Mouse (Mus musculus) right cerebral cortex, adult 18-20 months (tissue): Measurements from ENCODE around the gene Abcd3.

Experiments
- DNase-seq: peaks from one replicate; pipeline ENCODE4 v3.0.0; 2022; ENCODE audit warnings: mixed read lengths

The Abcd3 gene

DNA sequence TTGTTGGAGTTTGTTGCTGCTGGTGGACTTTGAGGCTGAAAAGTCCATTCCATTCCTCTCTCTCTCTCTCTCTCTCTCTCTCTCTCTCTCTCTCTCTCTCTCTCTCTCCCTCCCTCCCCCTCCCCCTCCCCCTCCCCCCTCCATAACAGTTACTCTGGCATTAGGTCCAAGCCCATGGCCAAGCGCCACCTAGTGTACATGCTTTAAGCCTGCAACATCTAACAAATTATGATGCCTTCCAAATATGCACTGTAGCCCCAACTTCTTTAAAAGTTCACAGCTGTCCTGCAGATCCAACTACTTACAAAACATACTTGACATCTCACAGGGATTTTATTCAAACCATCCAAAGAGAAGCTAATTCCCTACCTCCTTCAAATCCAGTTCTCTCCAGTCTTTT, 77.6 kb downstream of the Abcd3 start:
- peak; percentile 30 for DNase-seq

DNA sequence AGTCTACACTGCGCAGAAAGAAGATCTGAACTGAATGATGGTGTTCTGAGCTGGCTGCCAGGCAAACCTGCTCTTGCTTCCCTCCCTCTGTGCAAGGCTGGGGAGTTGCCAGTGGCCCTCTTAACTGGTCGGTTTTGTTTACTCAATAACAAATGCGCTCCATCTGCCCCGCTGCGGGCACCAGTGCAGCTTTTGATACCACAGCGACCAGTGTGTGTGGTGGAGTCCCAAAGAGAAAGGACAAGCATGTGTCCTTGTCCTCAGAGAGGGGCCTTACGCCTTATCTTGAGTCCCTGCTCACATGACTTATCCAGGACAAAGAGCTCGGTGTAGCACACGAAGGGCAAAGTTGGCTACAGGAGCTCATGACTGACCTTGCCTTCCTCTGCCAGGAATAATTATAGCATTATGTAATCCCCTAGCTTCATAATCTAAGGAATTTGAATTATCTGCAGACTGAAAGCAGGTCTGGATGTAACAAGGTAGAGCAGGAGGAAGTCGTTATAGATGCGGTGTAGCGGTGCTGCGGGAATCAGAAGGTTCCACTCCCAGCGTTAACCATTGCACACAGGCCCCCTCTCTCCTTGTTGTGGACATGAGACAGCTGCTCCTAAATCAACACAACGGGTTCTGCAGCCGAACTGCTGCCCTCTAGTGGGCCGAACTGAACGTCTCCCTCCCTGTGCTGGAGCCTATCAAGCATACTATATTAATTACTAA, 78.9 kb downstream of the Abcd3 start:
- DNase-seq: peak; percentile 86

DNA sequence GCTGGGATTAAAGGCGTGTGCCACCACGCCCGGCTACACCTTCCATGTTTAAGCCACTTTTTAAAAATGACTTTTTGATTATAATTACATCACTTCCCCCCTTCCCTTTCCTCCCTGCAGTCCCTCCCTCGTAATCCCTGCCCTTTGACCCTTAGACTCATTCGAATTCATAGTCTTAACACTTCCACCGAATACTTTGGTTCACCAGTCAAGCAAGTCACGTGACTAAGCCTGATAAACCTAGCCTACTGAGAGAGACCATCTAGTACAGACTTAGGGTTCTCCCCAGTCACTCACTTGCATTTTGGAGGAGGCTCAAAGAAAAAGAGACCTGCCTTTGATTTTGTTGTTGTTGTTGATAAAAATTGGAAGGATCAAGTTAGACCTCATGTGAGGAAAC, 79.6 kb downstream of the Abcd3 start:
- no peak for DNase-seq

DNA sequence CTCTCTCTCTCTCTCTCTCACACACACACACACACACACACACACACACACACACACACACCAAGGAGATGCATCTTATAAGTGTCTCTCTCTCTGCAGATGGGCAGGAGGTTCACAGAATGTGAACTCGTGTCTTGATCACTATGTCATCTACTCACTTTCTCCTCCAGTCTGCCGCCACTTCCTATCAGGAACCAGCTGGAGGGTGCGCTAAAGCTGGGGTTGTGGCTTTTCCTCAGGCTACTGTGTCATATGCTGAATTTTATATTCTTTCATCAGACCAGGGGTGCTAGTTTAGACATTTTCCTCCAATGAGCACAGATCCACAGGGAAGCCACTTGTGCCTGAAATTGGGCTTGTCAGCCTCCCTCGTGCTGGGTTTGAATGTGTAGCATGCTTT, 85.4 kb downstream of the Abcd3 start:
- DNase-seq: no peak

DNA sequence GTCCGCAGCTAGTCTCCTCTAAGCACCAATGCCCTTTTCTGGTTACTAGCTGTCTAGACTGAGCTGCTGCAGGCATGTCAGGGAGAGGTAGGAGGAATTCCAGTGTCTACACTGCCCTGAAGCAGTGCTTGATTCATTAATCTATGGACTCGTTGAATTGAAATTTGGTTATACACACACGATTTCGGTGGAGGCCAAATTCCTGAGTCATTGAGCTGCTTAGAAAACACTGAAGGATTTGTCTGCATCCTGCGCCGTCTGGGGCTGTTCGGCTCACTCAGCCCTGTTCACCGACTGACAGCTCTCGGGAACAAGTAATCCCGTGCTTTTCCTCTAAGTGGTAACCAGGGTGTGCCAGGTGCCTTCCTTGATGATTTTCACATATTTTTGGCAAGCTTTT, 89.5 kb downstream of the Abcd3 start:
- DNase-seq: no peak

DNA sequence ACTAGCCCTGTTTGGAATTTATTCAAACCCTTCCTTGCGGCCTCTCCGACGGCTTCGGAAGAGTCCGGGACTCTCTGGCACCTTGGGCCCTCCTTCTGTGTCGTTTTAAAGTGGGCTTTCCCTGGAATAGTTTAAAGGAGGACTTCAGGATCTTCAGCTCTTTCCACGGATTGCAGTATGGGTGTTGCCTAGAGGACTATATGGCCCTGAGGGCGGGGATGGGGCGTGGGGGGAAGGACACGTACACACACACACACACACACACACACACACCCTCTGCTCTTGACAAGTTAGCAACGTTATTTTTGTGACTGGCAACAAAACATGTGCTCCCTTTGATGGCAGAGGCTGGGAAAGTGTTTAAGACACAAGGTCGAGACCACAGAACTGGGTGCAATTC, 90.5 kb downstream of the Abcd3 start:
- no peak for DNase-seq

DNA sequence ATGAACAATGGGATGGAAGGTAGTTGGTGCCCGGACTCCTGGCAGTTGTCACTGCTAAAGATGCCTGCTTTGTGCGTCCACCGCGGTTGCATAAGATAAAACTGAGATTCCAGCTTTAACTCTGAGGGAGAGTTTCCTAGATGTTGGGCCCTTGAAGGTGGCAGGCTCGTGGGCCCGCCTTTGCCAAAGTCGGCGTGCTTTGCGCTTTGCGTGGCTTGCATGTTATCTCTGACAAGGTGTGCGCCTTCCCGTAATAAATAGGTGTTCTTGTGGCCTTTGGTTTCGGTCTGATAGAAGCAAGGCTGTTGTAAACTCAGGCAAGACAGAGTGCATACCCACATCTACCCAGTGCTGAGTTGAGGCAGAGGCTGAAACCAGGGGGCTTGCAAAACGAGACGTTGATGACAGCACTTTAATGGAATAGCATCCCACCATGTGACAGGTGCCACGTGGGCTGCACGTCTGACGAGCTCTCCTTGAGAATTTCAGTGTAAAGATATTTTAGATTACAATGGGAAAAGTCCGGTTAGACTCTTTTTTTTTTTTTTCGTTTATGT, 91.1 kb downstream of the Abcd3 start:
- DNase-seq: peak; percentile 24

DNA sequence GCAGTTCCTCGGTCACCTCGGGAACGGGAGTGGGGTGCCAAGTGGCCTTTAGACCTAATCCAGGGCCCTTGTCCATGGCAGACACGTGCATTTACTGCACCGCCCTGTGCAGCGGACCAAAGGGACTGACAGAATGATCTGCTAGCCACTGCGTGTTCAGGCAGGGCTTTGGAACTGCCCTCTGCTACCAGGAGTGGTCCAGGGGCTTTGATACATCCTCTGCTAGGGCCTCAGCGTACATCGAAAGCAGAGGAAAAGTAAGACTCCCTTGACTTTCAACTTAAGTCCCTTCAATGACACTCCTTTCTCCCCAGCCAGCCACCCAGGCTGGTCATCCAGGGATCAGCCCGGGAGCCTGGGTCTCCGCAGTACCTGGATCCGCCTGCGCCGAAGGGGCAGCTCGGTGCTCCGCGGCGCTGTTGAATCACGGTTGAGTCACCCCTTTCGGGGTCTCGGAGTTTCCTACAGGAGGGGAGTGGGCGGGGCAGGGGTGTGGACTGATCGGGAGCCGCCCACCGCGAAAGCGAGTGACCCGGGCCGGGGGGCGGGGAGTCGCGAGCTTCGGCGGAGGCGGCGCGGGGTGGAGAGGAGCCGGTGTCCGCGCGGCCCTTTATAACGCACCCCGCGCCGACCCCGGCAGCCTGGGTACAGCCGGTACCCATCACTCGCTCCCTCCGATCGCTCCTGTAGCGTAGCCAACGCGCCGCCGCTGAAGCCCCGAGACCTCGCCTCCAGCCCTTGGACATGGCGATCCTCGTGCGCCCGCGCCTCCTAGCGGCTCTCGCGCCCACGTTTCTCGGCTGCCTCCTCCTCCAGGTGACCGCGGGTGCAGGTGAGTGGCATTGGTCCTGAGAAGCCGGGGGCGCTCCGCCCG, 91.9 kb downstream of the Abcd3 start, which contains the start of gene F3:
F3 (plus strand) TSS at position 567 of the 874 bp plus-strand sequence.
- DNase-seq: peak; percentile 77

DNA sequence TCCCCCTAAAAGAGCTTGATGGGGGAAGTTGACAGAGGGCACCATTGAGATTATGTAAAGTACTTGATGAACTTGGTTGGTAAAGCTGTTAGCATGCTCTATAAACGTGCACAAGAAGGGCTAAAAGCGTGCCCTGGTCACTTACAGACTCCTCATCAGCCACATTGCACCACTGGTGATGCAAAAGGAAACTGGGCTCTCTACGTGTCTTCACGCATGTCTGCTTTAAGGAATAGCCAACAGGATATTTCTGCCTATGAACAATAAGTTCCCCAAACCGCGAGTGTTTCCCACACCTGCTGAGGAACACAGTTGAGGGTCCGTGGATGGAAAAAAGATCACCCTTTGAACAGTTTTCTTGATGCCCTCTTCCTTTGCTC, 93.4 kb downstream of the Abcd3 start:
- no peak for DNase-seq

DNA sequence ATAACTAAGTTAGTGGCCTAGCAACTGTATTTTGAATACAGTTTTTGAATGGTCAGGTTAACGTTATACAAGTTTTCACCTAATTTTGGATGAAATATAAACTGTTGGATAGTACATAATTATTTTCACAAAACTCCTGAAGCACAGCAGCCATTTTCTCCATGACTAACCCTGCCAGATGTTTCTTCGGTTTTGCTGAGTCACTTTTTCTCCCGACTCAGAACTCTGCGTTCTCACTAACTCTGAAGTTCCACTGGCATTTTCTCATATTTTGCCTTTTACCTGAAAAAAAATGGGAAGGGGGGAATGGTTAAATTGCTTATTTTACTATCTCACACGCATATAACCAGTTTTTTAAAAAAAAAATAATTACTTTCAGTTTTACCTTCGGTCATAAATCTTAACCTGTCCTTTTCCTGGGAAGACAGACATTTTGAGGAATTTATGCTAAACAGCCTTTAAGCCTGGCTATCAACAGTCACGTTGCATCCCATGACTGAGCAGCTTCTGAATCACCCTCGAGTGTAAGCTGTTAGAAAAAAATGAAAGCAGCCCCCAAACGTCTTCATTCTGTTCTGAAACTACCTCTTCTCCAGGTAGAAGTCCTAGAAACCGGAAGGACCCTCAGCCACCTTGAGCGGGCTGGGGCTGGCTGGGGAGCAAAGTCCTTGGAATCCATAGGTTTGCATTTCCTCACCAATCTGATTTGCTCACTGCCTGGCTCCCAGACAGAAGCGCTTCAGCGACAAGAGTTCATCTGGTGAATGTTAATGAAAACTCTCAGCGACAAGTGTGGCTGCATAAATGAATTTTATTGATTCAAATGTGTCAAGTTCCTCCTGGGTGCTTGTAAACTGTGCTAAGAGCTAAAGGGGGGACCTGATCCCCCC, 94.1 kb downstream of the Abcd3 start:
- no peak for DNase-seq

DNA sequence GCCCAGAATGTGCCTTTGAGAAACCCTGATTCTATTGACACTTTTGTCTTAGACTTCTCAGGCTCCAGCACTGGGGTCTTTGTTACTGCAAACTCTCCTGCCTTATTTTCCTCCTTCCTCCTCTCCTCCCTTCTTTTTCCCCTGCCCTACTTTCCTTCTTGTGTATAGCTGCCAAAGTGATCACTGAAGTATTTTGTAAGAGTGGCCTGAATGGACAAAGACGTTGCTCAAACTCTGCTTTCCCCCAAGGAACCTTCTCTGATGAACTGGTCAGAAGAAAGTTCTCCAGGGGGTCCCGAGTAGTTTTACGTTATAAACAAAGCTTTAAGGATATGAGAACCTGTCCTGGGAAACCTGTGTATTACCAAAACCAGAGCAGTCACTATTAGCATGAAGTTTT, 95.4 kb downstream of the Abcd3 start:
- no peak for DNase-seq

DNA sequence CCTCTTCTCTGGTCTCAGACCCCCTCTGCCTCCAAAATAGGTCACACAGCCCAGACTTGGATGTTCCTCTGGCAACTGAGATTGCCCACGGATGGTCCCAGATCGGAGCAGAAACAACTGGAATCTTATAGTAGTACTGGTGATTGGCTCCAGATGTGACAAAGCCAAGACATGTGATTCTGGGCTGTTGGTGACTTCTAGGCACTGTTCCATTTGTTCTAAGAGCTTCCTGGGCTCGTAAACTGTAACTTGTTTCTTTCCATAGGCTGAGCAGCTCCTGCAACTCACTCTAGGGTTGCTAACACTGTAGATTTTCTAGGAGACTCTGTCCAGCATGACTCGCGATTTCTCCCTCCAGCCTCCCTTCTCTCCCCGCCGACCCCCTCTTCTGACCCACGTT, 96.4 kb downstream of the Abcd3 start:
- DNase-seq: no peak

DNA sequence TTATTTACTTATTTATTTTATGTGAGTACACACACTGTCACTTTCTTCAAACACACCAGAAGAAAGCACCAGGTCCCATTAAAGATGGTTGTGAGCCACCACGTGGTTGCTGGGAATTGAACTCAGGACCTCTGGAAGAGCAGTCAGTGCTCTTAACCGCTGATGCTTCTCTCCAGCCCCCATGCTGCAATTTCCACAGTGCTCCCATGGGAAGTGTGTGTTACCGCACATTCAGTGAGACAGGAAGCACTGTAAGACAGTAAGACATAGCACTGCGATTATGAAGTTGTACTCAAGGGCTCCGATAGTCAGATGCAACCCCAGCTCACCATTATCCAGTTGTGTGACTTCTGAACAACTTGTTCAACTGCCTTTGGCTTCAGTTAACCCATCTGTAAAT, 98.6 kb downstream of the Abcd3 start:
- DNase-seq: no peak

DNA sequence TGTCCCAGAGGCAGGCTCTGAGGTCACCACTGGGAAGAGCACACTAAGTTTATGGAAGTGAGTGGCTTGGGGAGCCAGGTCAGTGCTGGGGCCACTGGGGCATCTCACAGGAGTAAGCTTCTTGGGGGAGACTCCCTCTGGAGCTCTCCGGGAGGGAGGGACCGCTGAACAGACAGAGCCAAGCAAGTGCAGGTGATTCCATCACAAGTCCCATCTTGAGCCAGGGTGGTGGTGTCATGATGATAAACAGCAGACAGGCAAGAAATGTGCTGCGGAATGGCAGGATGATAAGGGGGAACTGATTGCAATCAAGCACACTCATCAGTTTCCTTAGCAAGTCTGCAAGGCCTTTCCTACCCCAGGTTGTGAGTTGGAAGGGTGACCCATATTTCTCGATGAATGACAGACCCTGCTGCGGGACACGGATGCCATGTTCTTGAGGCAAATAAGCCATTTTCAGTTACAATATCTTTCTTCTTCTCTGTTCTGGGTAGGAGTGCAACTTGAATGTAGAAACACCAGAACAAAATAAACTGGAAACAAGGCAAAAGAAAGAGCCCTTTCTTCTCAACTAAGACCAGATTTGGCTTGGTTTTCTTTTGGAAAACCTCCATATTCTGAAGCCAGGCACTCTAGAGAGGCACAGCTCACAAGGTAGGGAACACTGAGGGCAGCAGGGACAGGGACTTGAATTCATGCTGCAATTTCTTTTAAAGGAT, 99.2 kb downstream of the Abcd3 start:
- peak; percentile 26 for DNase-seq

DNA sequence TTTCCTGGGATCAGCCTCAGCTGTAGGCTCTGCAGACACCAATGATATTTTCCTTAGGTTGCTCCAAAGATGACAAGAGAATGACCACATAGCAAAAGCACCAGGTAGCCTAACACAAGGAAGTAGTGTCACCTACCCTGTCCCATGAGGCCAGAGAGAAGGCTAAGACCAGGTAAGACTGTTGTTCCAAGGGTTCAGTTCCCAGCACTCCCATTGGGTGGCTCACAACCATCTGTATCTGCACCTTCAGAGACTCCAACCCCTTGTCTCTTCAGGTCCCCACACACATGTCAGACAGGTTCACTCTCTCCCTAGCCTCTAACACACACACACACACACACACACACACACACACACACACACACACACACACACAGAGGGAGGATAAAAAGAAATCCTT, 99.8 kb downstream of the Abcd3 start:
- no peak for DNase-seq

DNA sequence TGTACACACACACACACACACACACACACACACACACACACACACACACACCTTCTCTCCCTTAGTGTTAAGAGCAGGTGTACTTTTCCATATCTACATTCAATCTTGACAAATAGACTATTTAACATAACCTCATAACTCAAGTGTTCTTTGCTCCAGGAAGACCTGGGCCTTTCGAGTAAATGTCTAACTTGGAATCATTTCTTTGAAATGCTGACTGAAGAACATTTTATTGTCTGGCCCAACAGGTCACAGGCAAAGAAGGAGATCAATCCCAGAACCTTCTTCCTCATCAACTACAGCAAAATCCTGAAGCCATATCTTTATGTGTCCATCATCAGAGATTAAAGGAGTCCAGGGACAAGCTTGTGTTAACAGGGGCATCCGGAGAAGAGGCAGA, 100.6 kb downstream of the Abcd3 start:
- no peak for DNase-seq

DNA sequence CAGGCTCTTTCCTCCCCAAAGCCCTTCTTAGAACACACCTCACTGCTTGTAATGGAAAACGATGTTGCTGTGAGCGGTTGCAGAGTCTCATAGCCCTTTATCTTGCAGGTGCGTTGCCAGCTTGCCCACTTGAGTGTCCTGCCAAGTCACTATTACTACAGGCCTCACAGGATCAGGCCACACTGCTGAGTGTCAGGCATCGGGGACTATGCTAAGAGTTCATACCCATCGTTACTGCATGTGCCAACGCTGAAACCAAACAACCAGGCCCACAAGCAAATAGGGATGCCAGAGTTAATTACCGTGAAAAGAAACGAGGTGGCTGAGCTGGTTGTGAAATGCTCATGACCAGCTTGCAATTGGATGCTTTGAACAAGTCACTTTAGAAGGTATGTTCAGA, 101.3 kb downstream of the Abcd3 start:
- no peak for DNase-seq

DNA sequence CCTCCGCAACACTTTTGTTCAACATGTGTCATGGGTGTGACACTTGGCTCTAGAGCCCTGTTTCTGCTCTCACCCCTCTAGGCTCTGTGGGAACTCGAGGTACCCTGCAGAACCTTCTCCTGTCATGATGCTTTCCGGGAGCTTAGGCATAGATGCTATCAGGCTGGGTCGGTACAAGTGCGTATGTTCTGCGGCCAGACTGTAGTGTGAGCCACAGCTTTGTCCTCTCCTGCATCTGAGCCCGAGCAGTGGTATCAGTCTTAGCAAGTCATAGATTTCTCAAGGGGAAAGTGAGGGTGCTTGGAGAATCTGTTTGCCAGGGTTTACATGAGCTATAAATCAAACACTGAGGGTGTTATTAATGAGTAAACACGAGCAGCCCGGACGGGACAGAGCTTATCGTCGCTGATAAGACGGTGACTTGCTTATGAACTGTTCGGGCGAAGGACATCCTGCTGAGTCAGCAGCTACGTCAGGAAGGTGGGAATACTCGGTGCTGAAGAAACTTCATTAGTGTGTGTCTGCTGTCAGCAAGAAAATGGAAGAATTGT, 101.9 kb downstream of the Abcd3 start:
- DNase-seq: no peak

DNA sequence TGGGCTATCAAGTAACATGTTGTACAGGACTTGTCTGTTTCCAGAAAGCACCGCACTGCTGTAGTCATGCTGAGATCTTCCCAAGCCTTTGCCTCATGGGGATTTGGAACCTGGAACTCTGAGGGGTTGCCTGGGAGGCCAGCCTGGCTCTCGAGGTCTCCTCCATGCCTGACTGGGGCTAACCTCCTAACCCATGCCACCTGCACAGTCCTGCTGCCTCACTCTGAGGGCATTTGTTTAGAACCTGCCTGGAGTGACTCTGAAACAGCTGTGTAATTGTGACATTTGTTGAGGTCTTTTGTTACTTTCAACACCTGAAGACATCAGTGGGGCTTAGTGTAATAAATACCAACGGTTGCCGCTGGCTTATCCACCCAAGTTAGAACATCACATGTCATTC, 102.9 kb downstream of the Abcd3 start:
- DNase-seq: no peak

DNA sequence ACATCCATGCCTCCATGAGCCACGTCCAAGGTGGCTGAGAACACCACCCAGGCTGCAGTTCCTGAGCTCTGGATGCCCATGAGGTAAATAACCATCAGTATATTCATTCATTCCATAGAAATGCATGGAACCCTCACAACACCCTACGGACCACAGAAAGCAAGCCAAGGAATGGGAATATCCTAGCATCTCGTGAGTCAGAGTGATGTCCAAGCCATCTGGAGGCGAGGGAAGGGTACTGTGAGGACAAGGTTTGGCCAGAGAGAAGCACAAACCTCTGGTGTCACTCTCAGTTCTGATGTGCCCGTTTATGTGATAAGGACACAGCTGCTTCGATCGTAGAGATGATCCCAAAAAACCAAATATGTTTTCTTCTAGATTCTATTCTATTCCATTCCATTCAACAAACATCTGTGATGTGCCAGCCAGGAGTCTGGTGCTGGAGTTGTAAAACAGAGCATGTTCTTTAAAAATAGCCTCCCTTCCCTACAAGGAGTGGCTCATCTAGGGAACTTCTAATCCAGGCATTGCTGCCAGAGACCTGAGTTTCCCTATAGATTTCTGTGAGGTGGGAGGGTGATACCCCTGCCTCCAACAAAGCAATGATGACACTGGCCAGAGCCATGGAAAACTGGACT, 104.1 kb downstream of the Abcd3 start:
- no peak for DNase-seq
